Mouse (Mus musculus): ENCODE results near the gene Zfp64. TPM values are rescaled to one million over a fixed set of nuclear protein-coding genes. Genes with fewer than 3 reads are reported as not detected.
A peak's percentile ranks its signal among the peaks of the same experiment; 100 is the strongest.

The Zfp64 gene
- polyA plus RNA-seq, 1 experiment from 2014 or later, result 21.6 TPM

- no peak for DNase-seq (ENCODE audit: low read depth, low spot score)
- in situ Hi-C loops (cut with MboI; ENCODE audit: low pct_unique_long_range_greater_than_20kb), result loop anchor here (25.0 kb wide), 1 partner anchor 436 kb away; no protein-coding TSS in a partner anchor
These were observed 57.5 kb downstream of the Zfp64 start for GRCm38 (mm10) chr2:168897906-168898305.

GRCm38 (mm10) chr2:168895531-168895930 lies 59.9 kb downstream of the Zfp64 start:
- H3K27me3 ChIP-seq, result no peaks in the 10 kb centered on the region
- ATAC-seq (no peak), DNase-seq (ENCODE audit: low read depth, low spot score) (no peak)
- ChIA-PET POLR2A (no interaction called here), CTCF (interaction anchor here (1.1 kb wide), 1 partner anchor 9 kb away, joined by 3 read pairs; no protein-coding TSS in a partner anchor)
- in situ Hi-C loops (cut with MboI; ENCODE audit: low pct_unique_long_range_greater_than_20kb), result loop anchor here (25.0 kb wide), 1 partner anchor 433 kb away; no protein-coding TSS in a partner anchor
- TF ChIP-seq CTCF (IDR thresholded peaks at IDR 0.05), result no peak

More at GRCm38 (mm10) chr2:168897906-168898305, 57.5 kb downstream of the Zfp64 start:
- POLR2A ChIA-PET, result no interaction called here
- CTCF ChIA-PET, result no interaction called here
- no peaks in the 10 kb centered on the region for H3K27me3 ChIP-seq
- no peak for ATAC-seq
- no peak for TF ChIP-seq CTCF (IDR thresholded peaks at IDR 0.05)

GRCm38 (mm10) chr2:168894738-168895137 lies 60.6 kb downstream of the Zfp64 start:
- ChIA-PET POLR2A (no interaction called here), CTCF (no interaction called here)
- in situ Hi-C loops (cut with MboI; ENCODE audit: low pct_unique_long_range_greater_than_20kb), result loop anchor here (25.0 kb wide), 1 partner anchor 432 kb away; no protein-coding TSS in a partner anchor
- no peaks in the 10 kb centered on the region for H3K27me3 ChIP-seq
- TF ChIP-seq CTCF (IDR thresholded peaks at IDR 0.05), result no peak
- ATAC-seq, result no peak
- no peak for DNase-seq (ENCODE audit: low read depth, low spot score)

GRCm38 (mm10) chr2:168892057-168892456 lies 63.3 kb downstream of the Zfp64 start:
- ChIA-PET CTCF (no interaction called here), POLR2A (no interaction called here)
- TF ChIP-seq CTCF (IDR thresholded peaks at IDR 0.05), result no peak
- no peak for ATAC-seq
- in situ Hi-C loops (cut with MboI; ENCODE audit: low pct_unique_long_range_greater_than_20kb), result loop anchor here (25.0 kb wide), 1 partner anchor 430 kb away; no protein-coding TSS in a partner anchor
- no peaks in the 10 kb centered on the region for H3K27me3 ChIP-seq
- DNase-seq (ENCODE audit: low read depth, low spot score), result no peak

- in situ Hi-C loops (cut with MboI; ENCODE audit: low pct_unique_long_range_greater_than_20kb), result loop anchor here (25.0 kb wide), 1 partner anchor 422 kb away; no protein-coding TSS in a partner anchor
- POLR2A ChIA-PET, result no interaction called here
- no peak for TF ChIP-seq CTCF (IDR thresholded peaks at IDR 0.05)
- CTCF ChIA-PET, result no interaction called here
- no peaks in the 10 kb centered on the region for H3K27me3 ChIP-seq
- ATAC-seq, result no peak
- DNase-seq (ENCODE audit: low read depth, low spot score), result no peak
These were observed 70.7 kb downstream of the Zfp64 start for GRCm38 (mm10) chr2:168884641-168885040.

GRCm38 (mm10) chr2:168882997-168883396 lies 72.4 kb downstream of the Zfp64 start:
- ChIA-PET POLR2A (interaction anchor here (0.7 kb wide), 1 partner anchor 14 kb away, joined by 4 read pairs; no protein-coding TSS in a partner anchor), CTCF (interaction anchor here (0.7 to 1.7 kb wide), 2 partner anchors 21 to 138 kb away, joined by 3 to 16 read pairs; no protein-coding TSS in a partner anchor)
- DNase-seq (ENCODE audit: low read depth, low spot score), result no peak
- in situ Hi-C loops (cut with MboI; ENCODE audit: low pct_unique_long_range_greater_than_20kb), result loop anchor here (25.0 kb wide), 1 partner anchor 421 kb away; no protein-coding TSS in a partner anchor
- TF ChIP-seq CTCF (IDR thresholded peaks at IDR 0.05), result no peak
- no peaks in the 10 kb centered on the region for H3K27me3 ChIP-seq
- no peak for ATAC-seq

- POLR2A ChIA-PET, result no interaction called here
- TF ChIP-seq CTCF (IDR thresholded peaks at IDR 0.05), result peak; percentile 59
- DNase-seq (ENCODE audit: low read depth, low spot score) (no peak), ATAC-seq (no peak)
- CTCF ChIA-PET, result interaction anchor here (1.1 to 1.7 kb wide), 5 partner anchors 8 to 217 kb away, joined by 3 to 16 read pairs (median 3); no protein-coding TSS in a partner anchor
- in situ Hi-C loops (cut with MboI; ENCODE audit: low pct_unique_long_range_greater_than_20kb), result loop anchor here (25.0 kb wide), 1 partner anchor 420 kb away; no protein-coding TSS in a partner anchor
- H3K27me3 ChIP-seq, result no peaks in the 10 kb centered on the region
These were observed 73.5 kb downstream of the Zfp64 start for GRCm38 (mm10) chr2:168881927-168882326.

- in situ Hi-C loops (cut with MboI; ENCODE audit: low pct_unique_long_range_greater_than_20kb), result loop anchor here (10.0 to 25.0 kb wide), 2 partner anchors 115 to 417 kb away; partner anchors contain the start of gene Sall4
These were observed 75.8 kb downstream of the Zfp64 start for GRCm38 (mm10) chr2:168879573-168879972.

GRCm38 (mm10) chr2:168878708-168879107 lies 76.7 kb downstream of the Zfp64 start:
- H3K27me3 ChIP-seq, result no peaks in the 10 kb centered on the region
- DNase-seq (ENCODE audit: low read depth, low spot score), result no peak
- no peak for ATAC-seq
- in situ Hi-C loops (cut with MboI; ENCODE audit: low pct_unique_long_range_greater_than_20kb), result loop anchor here (10.0 to 25.0 kb wide), 2 partner anchors 114 to 416 kb away; partner anchors contain the start of gene Sall4
- CTCF ChIA-PET, result no interaction called here
- POLR2A ChIA-PET, result no interaction called here
- TF ChIP-seq CTCF (IDR thresholded peaks at IDR 0.05), result no peak

More at GRCm38 (mm10) chr2:168879573-168879972, 75.8 kb downstream of the Zfp64 start:
- ChIA-PET CTCF (no interaction called here), POLR2A (interaction anchor here (0.6 kb wide), 1 partner anchor 50 kb away, joined by 6 read pairs; no protein-coding TSS in a partner anchor)
- no peaks in the 10 kb centered on the region for H3K27me3 ChIP-seq
- ATAC-seq, result no peak
- no peak for DNase-seq (ENCODE audit: low read depth, low spot score)
- peak; percentile 29 for TF ChIP-seq CTCF (IDR thresholded peaks at IDR 0.05)

- POLR2A ChIA-PET, result no interaction called here
- in situ Hi-C loops (cut with MboI; ENCODE audit: low pct_unique_long_range_greater_than_20kb), result loop anchor here (10.0 to 25.0 kb wide), 2 partner anchors 113 to 416 kb away; partner anchors contain the start of gene Sall4
- CTCF ChIA-PET, result no interaction called here
- H3K27me3 ChIP-seq, result no peaks in the 10 kb centered on the region
- DNase-seq (ENCODE audit: low read depth, low spot score) (no peak), ATAC-seq (no peak)
- TF ChIP-seq CTCF (IDR thresholded peaks at IDR 0.05), result peak; percentile 52
These were observed 77.2 kb downstream of the Zfp64 start for GRCm38 (mm10) chr2:168878158-168878557.

GRCm38 (mm10) chr2:168876631-168877030 lies 78.8 kb downstream of the Zfp64 start:
- no peaks in the 10 kb centered on the region for H3K27me3 ChIP-seq
- ChIA-PET POLR2A (no interaction called here), CTCF (no interaction called here)
- TF ChIP-seq CTCF (IDR thresholded peaks at IDR 0.05), result no peak
- ATAC-seq (no peak), DNase-seq (ENCODE audit: low read depth, low spot score) (no peak)
- in situ Hi-C loops (cut with MboI; ENCODE audit: low pct_unique_long_range_greater_than_20kb), result loop anchor here (10.0 to 25.0 kb wide), 2 partner anchors 112 to 414 kb away; partner anchors contain the start of gene Sall4
